In the genomic region with DNA sequence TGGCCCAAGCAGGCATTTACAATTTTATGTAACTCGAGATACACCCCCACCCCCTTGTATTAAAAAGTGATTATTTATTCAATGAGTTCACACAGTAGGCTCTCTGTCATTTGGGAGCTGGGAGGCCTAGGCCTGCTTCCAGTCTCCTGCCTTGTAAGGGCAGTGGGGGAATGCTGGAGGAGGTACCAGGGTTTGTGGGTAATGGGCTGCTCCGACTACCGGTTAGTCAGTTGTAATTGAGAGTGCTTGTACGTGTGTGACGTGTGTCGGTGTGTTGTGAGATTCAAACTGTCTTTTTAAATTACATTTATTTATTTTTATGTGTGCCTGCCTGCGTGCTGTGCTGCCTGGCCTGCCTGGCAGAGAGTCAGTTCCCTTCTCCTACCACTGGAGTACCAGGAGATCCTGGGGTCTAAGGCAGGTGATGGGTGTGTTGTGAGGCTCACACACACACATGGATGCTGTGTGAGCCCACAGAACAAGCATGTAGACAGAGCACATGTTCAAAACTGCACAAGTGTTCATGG, we compare ENCODE assay signal across 7 mouse cellular contexts. TPM values are rescaled to one million over a fixed set of nuclear protein-coding genes. Genes with fewer than 3 reads are reported as not detected.
DNase-seq lines count a peak whose midpoint lies in the region; ATAC-seq lines count a peak whose summit lies in the region.

No protein-coding gene starts in this region.

- no peaks in the 10 kb centered on the region for H3K9me3 ChIP-seq in megakaryocyte, embryonic 14.5 days
- no peaks in the 10 kb centered on the region for H3K9me3 ChIP-seq in embryonic facial prominence, embryonic 13.5 days
- no peaks in the 10 kb centered on the region for H3K9me3 ChIP-seq in intestine, embryonic 14.5 days (ENCODE audit: control insufficient read depth, low read length)
- no peaks in the 10 kb centered on the region for H3K9me3 ChIP-seq in midbrain, embryonic 13.5 days

- peak overlapping the region; percentile 100 for H3K9ac ChIP-seq in embryonic facial prominence, embryonic 13.5 days
- H3K9ac ChIP-seq in intestine, embryonic 14.5 days (ENCODE audit: low read length): 0 out of 2 replicates have a peak overlapping the region, but pooled peaks have one; percentile 29
- peak overlapping the region; percentile 100 for H3K9ac ChIP-seq in midbrain, embryonic 13.5 days (replicated peaks)

- H3K36me3 ChIP-seq in megakaryocyte, embryonic 14.5 days (replicated peaks; ENCODE audit: low read length): peaks cover 48% of the 10 kb centered on the region
- H3K36me3 ChIP-seq in embryonic facial prominence, embryonic 13.5 days: no peaks in the 10 kb centered on the region
- H3K36me3 ChIP-seq in intestine, embryonic 14.5 days (ENCODE audit: control insufficient read depth, insufficient read depth, low read length): no peaks in the 10 kb centered on the region
- H3K36me3 ChIP-seq in midbrain, embryonic 13.5 days: no peaks in the 10 kb centered on the region

- H3K4me2 ChIP-seq in embryonic facial prominence, embryonic 13.5 days: peak overlapping the region; percentile 99
- peak overlapping the region; percentile 99 for H3K4me2 ChIP-seq in intestine, embryonic 14.5 days (ENCODE audit: low read length)
- peak overlapping the region; percentile 94 for H3K4me2 ChIP-seq in midbrain, embryonic 13.5 days (replicated peaks)

- 20% methylated on average over 7 of the region's 7 CpGs for WGBS in embryonic facial prominence, embryonic 13.5 days
- WGBS in intestine, embryonic 14.5 days: 34% methylated on average over 7 of the region's 7 CpGs
- 13% methylated on average over 7 of the region's 7 CpGs for WGBS in midbrain, embryonic 13.5 days

- H3K4me3 ChIP-seq in megakaryocyte, embryonic 14.5 days (replicated peaks): peak overlapping the region; percentile 98
- H3K4me3 ChIP-seq in embryonic facial prominence, embryonic 13.5 days: peak overlapping the region; percentile 91
- peak overlapping the region; percentile 58 for H3K4me3 ChIP-seq in intestine, embryonic 14.5 days (ENCODE audit: low read depth, low read length)
- H3K4me3 ChIP-seq in midbrain, embryonic 13.5 days (replicated peaks): peak overlapping the region; percentile 66

- H3K27me3 ChIP-seq in megakaryocyte, embryonic 14.5 days (replicated peaks): peaks cover 5% of the 10 kb centered on the region
- H3K27me3 ChIP-seq in embryonic facial prominence, embryonic 13.5 days: no peaks in the 10 kb centered on the region
- H3K27me3 ChIP-seq in intestine, embryonic 14.5 days (replicated peaks; ENCODE audit: control insufficient read depth, insufficient read depth, low read length): no peaks in the 10 kb centered on the region
- no peaks in the 10 kb centered on the region for H3K27me3 ChIP-seq in midbrain, embryonic 13.5 days

- H3K27ac ChIP-seq in embryonic facial prominence, embryonic 13.5 days: peak overlapping the region; percentile 94
- peak overlapping the region; percentile 93 for H3K27ac ChIP-seq in intestine, embryonic 14.5 days (ENCODE audit: low read depth)
- peak overlapping the region; percentile 99 for H3K27ac ChIP-seq in midbrain, embryonic 13.5 days

- peaks cover 75% of the 10 kb centered on the region for H3K4me1 ChIP-seq in megakaryocyte, embryonic 14.5 days
- peaks cover 75% of the 10 kb centered on the region for H3K4me1 ChIP-seq in embryonic facial prominence, embryonic 13.5 days
- peaks cover 66% of the 10 kb centered on the region for H3K4me1 ChIP-seq in intestine, embryonic 14.5 days (replicated peaks; ENCODE audit: control insufficient read depth, insufficient read depth, low read length)
- peaks cover 70% of the 10 kb centered on the region for H3K4me1 ChIP-seq in midbrain, embryonic 13.5 days (replicated peaks)

- no peak for ATAC-seq in megakaryocyte, adult 5-6 weeks (ENCODE audit: poor library complexity, severe bottlenecking)
- ATAC-seq in embryonic facial prominence, embryonic 13.5 days (ENCODE audit: insufficient number of reproducible peaks, insufficient read depth, low FRiP score, low TSS enrichment, low read depth): no peak
- no peak for ATAC-seq in intestine, embryonic 14.5 days (replicated peaks; ENCODE audit: low FRiP score, low TSS enrichment, low read depth)
- ATAC-seq in midbrain, embryonic 13.5 days: no peak

- peak; percentile 65 for DNase-seq in intestine, embryonic 14.5 days (ENCODE audit: low spot score)
- no peak for DNase-seq in left cerebral cortex, postnatal 4 days
- DNase-seq in T-cell, adult 2 months (ENCODE audit: low spot score): no peak

- intact Hi-C loops in left cerebral cortex, postnatal 4 days (cut with DNase I): no loop called here

RNA-seq across cellular contexts. Expression of gene Bahcc1, which starts 3.8 kb away (rescaled TPM):
- polyA plus RNA-seq in megakaryocyte, embryonic 14.5 days (2012; ENCODE audit: insufficient read depth, low replicate concordance): 10.2 and 26.1 TPM in 2 replicates
- 3.1 and 4.4 TPM in 2 replicates for total RNA-seq in megakaryocyte, adult 5-6 weeks (2015)
- total RNA-seq in megakaryocyte, adult 5-6 weeks (2017): 1.3 and 1.7 TPM in 2 replicates
- 13.1 and 13.9 TPM in 2 replicates for polyA plus RNA-seq in embryonic facial prominence, embryonic 13.5 days (2015; fragmentation: Nextera tagmentation; extraction: Ambion mirVana)
- polyA plus RNA-seq in intestine, embryonic 14.5 days (2014; fragmentation: Nextera tagmentation; extraction: Ambion mirVana): 12.1 and 12.7 TPM in 2 replicates
- polyA plus RNA-seq in midbrain, embryonic 13.5 days (2015; fragmentation: Nextera tagmentation; extraction: Ambion mirVana): 17.4 and 19.5 TPM in 2 replicates
- total RNA-seq in left cerebral cortex, postnatal 4 days (2021): 10 to 100 TPM; 36.5 to 39.5 TPM

Comparison
In these comparisons a context has a peak if more than half of its experiments do, and no peak if none do; other contexts are left out.
1. H3K9ac ChIP-seq: peak in every context shown above with its lines; median percentile 100 in embryonic facial prominence, embryonic 13.5 days; 100 in midbrain, embryonic 13.5 days; 29 in intestine, embryonic 14.5 days.